Mouse (Mus musculus): ENCODE data around the gene Klhl29. TPM values are rescaled to one million over a fixed set of nuclear protein-coding genes. Genes with fewer than 3 reads are reported as not detected.

Gene Klhl29
- polyA plus RNA-seq, 1 experiment, result 3.0 TPM

DNA sequence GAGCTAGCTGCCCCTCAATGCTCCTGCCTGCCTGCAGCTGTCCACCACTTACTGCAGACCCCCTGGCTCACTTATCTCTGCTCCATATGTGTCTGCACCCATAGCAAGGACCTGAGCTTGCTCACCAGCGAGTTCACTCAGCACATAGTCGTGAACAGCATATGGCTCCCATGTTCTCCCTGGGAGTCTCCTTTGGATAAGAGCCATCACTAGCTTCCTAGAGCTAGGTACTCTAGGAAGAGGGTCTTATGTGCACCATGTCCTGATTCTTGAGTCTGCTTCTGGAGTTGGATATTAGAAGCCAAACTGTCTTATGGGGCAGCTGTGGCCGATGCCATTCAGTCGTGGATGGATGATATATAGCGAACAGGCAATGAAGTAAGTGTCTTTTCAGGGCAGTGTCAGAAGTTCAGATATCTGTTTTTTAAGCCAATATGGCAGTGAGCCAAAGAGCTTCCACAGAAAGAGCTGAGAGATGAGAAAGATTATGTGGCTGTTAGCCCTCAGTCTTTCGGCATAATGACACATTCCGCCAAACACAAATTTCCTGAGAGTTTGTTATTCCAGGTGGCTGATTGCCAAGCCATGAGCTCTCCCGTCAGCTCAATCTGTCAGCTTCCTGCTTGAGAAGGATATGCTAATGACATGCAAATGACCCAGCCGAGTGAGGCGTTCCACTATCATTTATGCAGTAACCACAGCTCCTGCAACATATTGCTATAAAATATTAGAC, 287.5 kb downstream of the Klhl29 start:
- 28% methylated on average over 10 of the region's 10 CpGs for WGBS
- TF ChIP-seq CTCF (IDR thresholded peaks at IDR 0.05; ENCODE audit: extremely low read depth, insufficient read length, insufficient replicate concordance, low read depth, low read length) (no peak), POLR2A (IDR thresholded peaks at IDR 0.05; ENCODE audit: low read depth, low read length) (no peak)
- H3K36me3 ChIP-seq (ENCODE audit: control insufficient read depth, insufficient read depth, low read length), result no peaks in the 10 kb centered on the region
- H3K4me3 ChIP-seq (ENCODE audit: low read depth, low read length), result no peak overlapping the region
- no peak overlapping the region for H3K27ac ChIP-seq (ENCODE audit: insufficient read depth, low read depth, low read length)
- no peaks in the 10 kb centered on the region for H3K4me1 ChIP-seq (ENCODE audit: control insufficient read depth, insufficient read depth, insufficient read length, low read length)
- H3K27me3 ChIP-seq (ENCODE audit: control insufficient read depth, insufficient read depth, low read length), result no peaks in the 10 kb centered on the region

DNA sequence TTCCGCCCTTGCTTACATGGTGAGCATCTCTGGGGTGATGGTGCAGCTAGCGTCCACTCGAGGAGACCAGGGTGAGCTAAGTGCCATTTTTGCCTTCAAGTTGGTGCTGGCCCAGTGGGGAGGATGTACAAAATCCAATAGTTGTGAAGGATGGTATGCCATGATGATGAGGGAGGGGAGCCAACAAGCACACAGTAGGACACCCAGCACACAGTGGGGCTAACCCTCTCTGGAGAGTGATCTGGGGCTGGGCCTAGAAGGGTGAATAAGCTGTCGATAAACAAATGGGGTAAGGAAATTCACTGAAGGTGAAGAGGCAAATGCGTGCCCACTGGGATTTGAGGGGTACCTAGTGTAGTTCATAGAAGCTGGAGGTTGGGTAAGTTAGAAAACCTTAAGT, 290.8 kb downstream of the Klhl29 start:
- no peaks in the 10 kb centered on the region for H3K4me1 ChIP-seq (ENCODE audit: control insufficient read depth, insufficient read depth, insufficient read length, low read length)
- H3K27me3 ChIP-seq (ENCODE audit: control insufficient read depth, insufficient read depth, low read length), result no peaks in the 10 kb centered on the region
- TF ChIP-seq POLR2A (IDR thresholded peaks at IDR 0.05; ENCODE audit: low read depth, low read length), result no peak
- TF ChIP-seq CTCF (IDR thresholded peaks at IDR 0.05; ENCODE audit: extremely low read depth, insufficient read length, insufficient replicate concordance, low read depth, low read length), result no peak
- 92% methylated on average over 5 of the region's 5 CpGs for WGBS
- H3K4me3 ChIP-seq (ENCODE audit: low read depth, low read length), result no peak overlapping the region
- H3K36me3 ChIP-seq (ENCODE audit: control insufficient read depth, insufficient read depth, low read length), result no peaks in the 10 kb centered on the region
- H3K27ac ChIP-seq (ENCODE audit: insufficient read depth, low read depth, low read length), result no peak overlapping the region

DNA sequence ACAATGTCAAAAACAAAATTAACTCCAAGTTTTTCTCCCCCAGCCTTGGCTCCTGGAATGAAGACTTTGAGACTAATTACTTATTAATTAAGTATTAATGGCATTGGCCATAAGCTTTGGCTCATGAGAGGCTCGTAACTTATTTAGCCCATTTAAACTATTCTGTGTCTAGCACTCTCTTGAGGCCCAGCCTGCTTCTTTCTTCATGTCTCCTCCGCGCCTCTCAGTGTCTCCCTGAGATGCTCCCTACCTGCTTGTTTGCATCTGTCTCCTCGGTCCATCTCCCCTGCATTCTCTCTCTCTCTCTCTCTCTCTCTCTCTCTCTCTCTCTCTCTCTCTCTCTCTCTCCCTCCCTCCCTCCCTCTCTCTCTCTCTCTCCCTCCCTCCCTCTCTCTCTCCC, 294.0 kb downstream of the Klhl29 start:
- Histone ChIP-seq H3K4me1 (ENCODE audit: control insufficient read depth, insufficient read depth, insufficient read length, low read length) (no peaks in the 10 kb centered on the region), H3K27ac (ENCODE audit: insufficient read depth, low read depth, low read length) (no peak overlapping the region), H3K36me3 (ENCODE audit: control insufficient read depth, insufficient read depth, low read length) (no peaks in the 10 kb centered on the region), H3K4me3 (ENCODE audit: low read depth, low read length) (no peak overlapping the region), H3K27me3 (ENCODE audit: control insufficient read depth, insufficient read depth, low read length) (no peaks in the 10 kb centered on the region)
- 87% methylated on average over 4 of the region's 4 CpGs for WGBS
- TF ChIP-seq CTCF (IDR thresholded peaks at IDR 0.05; ENCODE audit: extremely low read depth, insufficient read length, insufficient replicate concordance, low read depth, low read length) (no peak), POLR2A (IDR thresholded peaks at IDR 0.05; ENCODE audit: low read depth, low read length) (no peak)

DNA sequence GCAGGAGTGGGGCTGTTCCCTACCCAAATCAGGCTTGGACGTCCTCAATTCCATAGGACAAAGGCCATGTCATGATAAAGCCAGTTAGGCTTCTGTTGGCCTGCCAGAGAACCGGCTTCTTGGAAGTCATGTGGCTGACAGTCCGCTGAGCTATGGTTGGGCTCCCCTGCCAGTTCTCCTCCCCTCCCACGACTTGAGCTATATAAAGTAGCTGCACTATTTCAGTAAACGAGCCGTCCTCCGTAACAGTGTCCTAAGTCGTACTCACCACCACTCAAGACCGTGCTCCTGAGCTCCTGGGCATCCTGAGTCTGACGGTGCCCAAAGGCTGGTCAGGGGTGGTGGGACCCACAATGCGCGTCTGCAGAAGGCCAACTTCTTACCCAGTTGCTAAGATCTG, 302.3 kb downstream of the Klhl29 start:
- no peak overlapping the region for H3K27ac ChIP-seq (ENCODE audit: insufficient read depth, low read depth, low read length)
- no peak overlapping the region for H3K4me3 ChIP-seq (ENCODE audit: low read depth, low read length)
- H3K27me3 ChIP-seq (ENCODE audit: control insufficient read depth, insufficient read depth, low read length), result no peaks in the 10 kb centered on the region
- TF ChIP-seq CTCF (IDR thresholded peaks at IDR 0.05; ENCODE audit: extremely low read depth, insufficient read length, insufficient replicate concordance, low read depth, low read length) (no peak), POLR2A (IDR thresholded peaks at IDR 0.05; ENCODE audit: low read depth, low read length) (no peak)
- WGBS, result 78% methylated on average over 12 of the region's 12 CpGs
- H3K36me3 ChIP-seq (ENCODE audit: control insufficient read depth, insufficient read depth, low read length), result no peaks in the 10 kb centered on the region
- H3K4me1 ChIP-seq (ENCODE audit: control insufficient read depth, insufficient read depth, insufficient read length, low read length), result no peaks in the 10 kb centered on the region

DNA sequence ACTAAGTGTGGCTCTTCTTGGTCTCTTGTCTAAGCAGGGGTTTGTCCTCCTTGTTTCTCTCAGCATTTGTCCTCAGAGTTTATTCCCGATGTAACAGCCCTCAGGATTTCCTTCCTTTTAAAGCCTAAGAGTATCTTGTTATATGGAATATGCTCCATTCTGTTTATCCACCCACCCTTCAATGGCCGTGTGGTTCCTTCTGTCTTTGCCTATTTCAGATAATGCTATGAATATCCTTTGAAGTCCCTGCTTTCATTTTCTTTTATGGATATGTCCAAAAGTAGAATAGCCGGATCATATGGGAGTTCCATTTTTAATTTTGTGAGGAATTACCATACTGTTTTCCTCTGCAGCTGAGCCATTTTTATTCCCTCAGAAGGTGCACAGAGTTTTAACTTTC, 305.4 kb downstream of the Klhl29 start:
- TF ChIP-seq CTCF (IDR thresholded peaks at IDR 0.05; ENCODE audit: extremely low read depth, insufficient read length, insufficient replicate concordance, low read depth, low read length) (no peak), POLR2A (IDR thresholded peaks at IDR 0.05; ENCODE audit: low read depth, low read length) (no peak)
- H3K27ac ChIP-seq (ENCODE audit: insufficient read depth, low read depth, low read length), result no peak overlapping the region
- H3K4me3 ChIP-seq (ENCODE audit: low read depth, low read length), result no peak overlapping the region
- 61% methylated on average over 3 of the region's 3 CpGs for WGBS
- H3K36me3 ChIP-seq (ENCODE audit: control insufficient read depth, insufficient read depth, low read length), result no peaks in the 10 kb centered on the region
- H3K4me1 ChIP-seq (ENCODE audit: control insufficient read depth, insufficient read depth, insufficient read length, low read length), result no peaks in the 10 kb centered on the region
- no peaks in the 10 kb centered on the region for H3K27me3 ChIP-seq (ENCODE audit: control insufficient read depth, insufficient read depth, low read length)

DNA sequence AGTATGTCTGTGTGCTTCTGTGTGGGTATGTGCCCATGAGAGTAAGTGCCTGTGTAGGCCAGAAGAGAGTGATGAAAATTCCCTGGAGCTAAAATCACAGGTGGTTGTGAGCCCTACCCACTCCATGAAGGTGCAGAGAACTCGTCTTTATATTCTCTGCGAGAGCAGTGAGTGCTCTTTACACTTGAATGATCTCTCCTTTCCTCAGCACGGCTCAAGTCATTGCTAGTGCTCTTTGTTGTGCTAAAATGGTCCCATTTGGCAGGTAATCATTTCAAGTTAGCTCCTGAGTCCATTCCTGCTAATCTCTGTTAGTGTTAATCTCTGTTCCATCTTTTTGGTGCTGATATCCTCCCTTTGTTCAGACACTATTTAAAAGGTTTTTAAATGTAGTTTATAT, 307.9 kb downstream of the Klhl29 start:
- WGBS, result 72% methylated on average over 3 of the region's 3 CpGs

DNA sequence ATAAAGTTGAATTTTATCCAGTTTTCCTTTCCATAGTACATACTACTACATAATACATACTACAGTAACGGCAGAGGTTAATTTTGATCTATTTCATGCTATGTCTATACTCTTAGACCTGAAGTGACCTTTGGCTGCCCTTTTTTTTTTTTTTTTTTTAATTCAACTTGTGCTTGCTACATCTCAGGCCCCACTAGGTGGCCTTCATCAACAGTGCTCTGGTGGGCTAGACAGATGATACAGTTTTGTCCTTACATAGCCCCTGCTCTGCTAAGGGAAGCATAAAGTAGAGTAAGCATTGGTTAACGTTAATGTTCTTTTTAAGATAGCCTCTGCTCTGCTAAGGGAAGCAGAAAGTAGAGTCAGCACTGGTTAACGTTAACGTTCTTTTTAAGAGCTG, 327.4 kb downstream of the Klhl29 start:
- no peak overlapping the region for H3K4me3 ChIP-seq (ENCODE audit: low read depth, low read length)
- 97% methylated on average over 4 of the region's 4 CpGs for WGBS
- H3K27me3 ChIP-seq (ENCODE audit: control insufficient read depth, insufficient read depth, low read length), result no peaks in the 10 kb centered on the region
- H3K27ac ChIP-seq (ENCODE audit: insufficient read depth, low read depth, low read length), result no peak overlapping the region
- TF ChIP-seq CTCF (IDR thresholded peaks at IDR 0.05; ENCODE audit: extremely low read depth, insufficient read length, insufficient replicate concordance, low read depth, low read length) (no peak), POLR2A (IDR thresholded peaks at IDR 0.05; ENCODE audit: low read depth, low read length) (no peak)
- H3K36me3 ChIP-seq (ENCODE audit: control insufficient read depth, insufficient read depth, low read length), result peaks cover 10% of the 10 kb centered on the region; the same call in 1 of the 2 replicates
- no peaks in the 10 kb centered on the region for H3K4me1 ChIP-seq (ENCODE audit: control insufficient read depth, insufficient read depth, insufficient read length, low read length)

More for the DNA sequence above, 307.9 kb downstream of the Klhl29 start:
- H3K36me3 ChIP-seq (ENCODE audit: control insufficient read depth, insufficient read depth, low read length), result no peaks in the 10 kb centered on the region
- H3K4me1 ChIP-seq (ENCODE audit: control insufficient read depth, insufficient read depth, insufficient read length, low read length), result no peaks in the 10 kb centered on the region
- no peak overlapping the region for H3K4me3 ChIP-seq (ENCODE audit: low read depth, low read length)
- TF ChIP-seq POLR2A (IDR thresholded peaks at IDR 0.05; ENCODE audit: low read depth, low read length), result no peak
- no peak for TF ChIP-seq CTCF (IDR thresholded peaks at IDR 0.05; ENCODE audit: extremely low read depth, insufficient read length, insufficient replicate concordance, low read depth, low read length)
- H3K27me3 ChIP-seq (ENCODE audit: control insufficient read depth, insufficient read depth, low read length), result no peaks in the 10 kb centered on the region
- H3K27ac ChIP-seq (ENCODE audit: insufficient read depth, low read depth, low read length), result no peak overlapping the region
